Mouse (Mus musculus) lung, adult 2 months (tissue): Measurements from ENCODE around the gene Sphk2.

Source experiments
- CTCF ChIP-seq: fragments of 200-500 bp; IDR thresholded peaks from 2 replicates; pipeline ENCODE4 v1.5.1; 2011; ENCODE audit warnings: mild to moderate bottlenecking, low read length, control low read depth; ENCODE audit not compliant: insufficient read depth
- POLR2A ChIP-seq: fragments of 200-500 bp; IDR thresholded peaks from 2 replicates; pipeline ENCODE4 v1.6.1; 2011; ENCODE audit warnings: low read depth, mild to moderate bottlenecking, control low read depth, low read length, borderline replicate concordance; ENCODE audit errors: extremely low read depth

DNA sequence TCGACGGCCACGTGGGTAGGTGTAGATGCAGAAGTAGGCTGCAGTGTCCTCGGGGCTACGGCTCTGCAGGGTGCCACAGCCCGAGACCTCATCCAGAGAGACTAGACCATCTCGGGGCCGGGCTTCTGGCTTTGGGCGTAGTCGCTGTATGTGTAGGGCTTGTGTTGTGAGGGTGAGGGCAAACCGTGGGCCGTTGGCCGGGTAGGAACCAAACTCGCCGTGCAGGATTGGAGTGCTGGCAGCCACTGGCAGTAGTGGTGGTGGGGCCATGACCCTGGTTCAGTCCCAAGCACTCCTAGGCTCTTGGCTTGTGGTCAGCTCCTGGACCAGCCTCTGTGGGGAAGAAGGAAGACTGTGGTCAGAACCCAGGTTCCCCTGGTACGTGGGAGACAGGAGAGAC is 4.4 kb downstream of the Sphk2 start:
- TF ChIP-seq CTCF, result no peak
- TF ChIP-seq POLR2A, result peak; percentile 34; the same call in 1 of the 2 replicates
